Mouse (Mus musculus) myocyte (in vitro differentiated cells): Measurements from ENCODE around the gene Gnl1. TPM values are rescaled to one million over a fixed set of nuclear protein-coding genes. Genes with fewer than 3 reads are reported as not detected.

Experiments used
- H3K27me3 ChIP-seq: one replicate; pipeline ENCODE4 v1.6.1; 2011; ENCODE audit not compliant: control insufficient read depth, insufficient read depth, insufficient read length
- H3K36me3 ChIP-seq: one replicate; pipeline ENCODE4 v1.6.1; 2011; ENCODE audit not compliant: control insufficient read depth, insufficient read depth
- H3K4me2 ChIP-seq: one replicate; pipeline ENCODE4 v1.6.1; 2011; ENCODE audit warnings: low read depth, control low read depth
- H3K4me3 ChIP-seq: one replicate; pipeline ENCODE4 v1.5.1; 2011; ENCODE audit warnings: mild to moderate bottlenecking, control low read depth, moderate library complexity
- H3K79me2 ChIP-seq: one replicate; pipeline ENCODE4 v1.6.1; 2011; ENCODE audit not compliant: control insufficient read depth, insufficient read depth
- H3ac ChIP-seq: one replicate; pipeline ENCODE4 v1.6.1; 2011; ENCODE audit not compliant: control insufficient read depth, insufficient read length
- CEBPB ChIP-seq: IDR thresholded peaks from 2 replicates; pipeline ENCODE4 v1.6.1; 2011; ENCODE audit warnings: mild to moderate bottlenecking, moderate library complexity; ENCODE audit not compliant: poor library complexity, insufficient read depth, severe bottlenecking
- E2F4 ChIP-seq: IDR thresholded peaks from one replicate; pipeline ENCODE4 v1.6.1; 2011; ENCODE audit warnings: mild to moderate bottlenecking, control low read depth, moderate library complexity; ENCODE audit not compliant: insufficient read depth
- MAX ChIP-seq: IDR thresholded peaks from one replicate; pipeline ENCODE4 v1.6.1; 2011; ENCODE audit warnings: low read depth, mild to moderate bottlenecking, control low read depth
- MYOD1 ChIP-seq, 3 experiments: IDR thresholded peaks; one replicate each; pipeline ENCODE4 v1.6.1; 2011; ENCODE audit warnings: control low read depth in 2 of 3, low read depth in 2 of 3, mild to moderate bottlenecking in 2 of 3, moderate library complexity in 1 of 3; ENCODE audit not compliant: insufficient read length in 2 of 3, control insufficient read depth in 1 of 3
- MYOG ChIP-seq, 3 experiments: IDR thresholded peaks; one replicate each; pipeline ENCODE4 v1.6.1; 2011; ENCODE audit warnings: control low read depth in 2 of 3, low read depth in 2 of 3, mild to moderate bottlenecking in 2 of 3; ENCODE audit not compliant: insufficient read length in 2 of 3, control insufficient read depth in 1 of 3, insufficient read depth in 1 of 3
- POLR2A ChIP-seq: IDR thresholded peaks from one replicate; pipeline ENCODE4 v1.6.1; 2011; ENCODE audit warnings: low read depth, mild to moderate bottlenecking, control low read depth, moderate library complexity; ENCODE audit not compliant: insufficient read length
- POLR2AphosphoS2 ChIP-seq: IDR thresholded peaks from one replicate; pipeline ENCODE4 v1.6.1; 2011; ENCODE audit warnings: low read depth, control low read depth; ENCODE audit not compliant: insufficient read length
- REST ChIP-seq: IDR thresholded peaks from one replicate; pipeline ENCODE4 v1.6.1; 2011; ENCODE audit warnings: mild to moderate bottlenecking, control low read depth, moderate library complexity; ENCODE audit not compliant: insufficient read depth, insufficient read length
- SRF ChIP-seq: IDR thresholded peaks from one replicate; pipeline ENCODE4 v1.6.1; 2011; ENCODE audit warnings: low read depth; ENCODE audit not compliant: control insufficient read depth, insufficient read length
- TCF12 ChIP-seq: IDR thresholded peaks from one replicate; pipeline ENCODE4 v1.6.1; 2011; ENCODE audit warnings: mild to moderate bottlenecking, control low read depth; ENCODE audit not compliant: poor library complexity, insufficient read depth, severe bottlenecking
- TCF3 ChIP-seq: IDR thresholded peaks from one replicate; pipeline ENCODE4 v1.6.1; 2011; ENCODE audit warnings: low read depth, control low read depth; ENCODE audit not compliant: insufficient read length
- USF1 ChIP-seq: IDR thresholded peaks from one replicate; pipeline ENCODE4 v1.6.1; 2011; ENCODE audit warnings: low read depth, mild to moderate bottlenecking, control low read depth, moderate library complexity
- polyA plus RNA-seq: library from polyadenylated mRNA; unstranded; fragments of >200 nt; fragmentation: generic; extraction: Trizol; gene quantifications from one replicate; pipeline ENCODE4 v1.2.1, GENCODE M21; 2012; ENCODE audit warnings: missing spikeins

The Gnl1 gene
- polyA plus RNA-seq, 1 experiment, result 64.1 TPM

DNA sequence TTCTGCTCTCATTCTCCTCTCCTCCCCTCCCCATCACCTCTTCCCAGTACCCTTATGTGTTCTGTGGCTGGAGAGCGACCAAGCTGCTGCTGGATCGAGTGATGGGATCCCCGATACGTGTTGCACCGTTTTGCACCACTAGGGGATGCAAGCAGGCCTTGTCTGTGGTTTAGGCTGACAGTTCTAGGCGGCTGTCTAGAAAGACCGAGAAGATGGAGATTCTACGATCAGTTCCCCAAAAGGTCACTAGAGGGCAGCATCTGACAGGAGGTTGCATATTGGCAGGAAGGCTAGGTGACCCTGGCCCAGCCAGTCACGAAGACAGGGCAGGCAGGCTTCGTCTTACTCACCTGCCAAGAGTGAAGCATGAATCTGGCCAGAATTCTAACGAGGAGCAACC, 17.3 kb downstream of the Gnl1 start:
- Histone ChIP-seq H3K27me3 (no peaks in the 10 kb centered on the region), H3ac (no peak overlapping the region), H3K4me2 (peak overlapping the region; percentile 35), H3K79me2 (peaks cover 50% of the 10 kb centered on the region), H3K36me3 (no peaks in the 10 kb centered on the region), H3K4me3 (no peak overlapping the region)
- TF ChIP-seq MYOD1 (IDR thresholded peaks at IDR 0.05; ENCODE audit: control insufficient read depth in 1 of 3, insufficient read length in 2 of 3, low read depth in 2 of 3), result peak in 1 of 3 experiments; percentile 17
- TF ChIP-seq SRF, result peak; percentile 27
- no peak for TF ChIP-seq CEBPB

DNA sequence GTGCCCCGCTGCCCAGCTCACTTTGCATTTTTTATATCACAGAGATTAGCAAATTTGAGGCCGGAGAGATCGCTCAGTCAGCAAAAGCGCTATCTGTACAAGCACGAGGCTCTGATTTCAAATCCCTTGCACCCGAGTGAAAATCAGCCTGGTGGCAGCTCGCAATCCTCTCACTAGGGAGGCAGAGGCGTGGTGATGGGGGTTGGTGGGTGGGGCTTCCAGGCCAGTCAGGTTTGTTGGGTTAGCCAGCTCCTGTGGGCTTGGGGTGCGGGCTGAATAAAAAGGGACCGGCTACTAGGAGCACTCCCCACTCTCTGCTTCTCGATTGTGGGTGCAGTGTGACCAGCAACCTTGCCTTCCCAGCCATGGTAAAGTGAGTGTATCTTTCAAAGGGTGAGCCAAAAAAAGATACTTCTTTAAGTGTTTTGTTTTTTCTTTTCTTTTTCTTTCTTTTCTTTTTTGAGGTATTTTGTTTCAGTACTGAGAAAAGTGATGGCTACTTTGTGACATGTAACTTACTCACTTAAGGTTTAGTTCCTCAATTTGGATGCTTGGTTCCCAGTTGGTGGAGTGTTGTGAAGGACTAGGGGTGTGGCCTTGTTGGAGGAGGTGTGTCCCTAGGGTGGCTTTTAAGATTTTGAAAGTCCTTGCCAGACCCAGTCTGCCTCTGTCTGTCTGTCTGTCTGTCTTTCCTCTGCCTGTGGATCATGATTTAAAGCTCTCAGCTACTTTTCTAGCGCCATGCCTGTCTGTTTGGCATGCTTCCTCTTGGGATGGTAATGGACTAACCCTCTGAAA, 18.3 kb downstream of the Gnl1 start:
- TF ChIP-seq SRF, result no peak
- TF ChIP-seq TCF3, result no peak
- no peak for TF ChIP-seq MYOD1 (IDR thresholded peaks at IDR 0.05; ENCODE audit: control insufficient read depth in 1 of 3, insufficient read length in 2 of 3, low read depth in 2 of 3)
- TF ChIP-seq REST, result no peak
- TF ChIP-seq MAX, result no peak
- TF ChIP-seq CEBPB, result no peak
- TF ChIP-seq USF1, result no peak
- no peak for TF ChIP-seq MYOG (IDR thresholded peaks at IDR 0.05; ENCODE audit: control insufficient read depth in 1 of 3, insufficient read depth in 1 of 3, insufficient read length in 2 of 3, low read depth in 2 of 3)
- no peak for TF ChIP-seq POLR2A
- no peak for TF ChIP-seq POLR2AphosphoS2
- no peak for TF ChIP-seq TCF12
- no peak for TF ChIP-seq E2F4
- Histone ChIP-seq H3K36me3 (no peaks in the 10 kb centered on the region), H3ac (no peak overlapping the region), H3K4me2 (peak overlapping the region; percentile 35), H3K27me3 (no peaks in the 10 kb centered on the region), H3K79me2 (peaks cover 59% of the 10 kb centered on the region), H3K4me3 (no peak overlapping the region)

DNA sequence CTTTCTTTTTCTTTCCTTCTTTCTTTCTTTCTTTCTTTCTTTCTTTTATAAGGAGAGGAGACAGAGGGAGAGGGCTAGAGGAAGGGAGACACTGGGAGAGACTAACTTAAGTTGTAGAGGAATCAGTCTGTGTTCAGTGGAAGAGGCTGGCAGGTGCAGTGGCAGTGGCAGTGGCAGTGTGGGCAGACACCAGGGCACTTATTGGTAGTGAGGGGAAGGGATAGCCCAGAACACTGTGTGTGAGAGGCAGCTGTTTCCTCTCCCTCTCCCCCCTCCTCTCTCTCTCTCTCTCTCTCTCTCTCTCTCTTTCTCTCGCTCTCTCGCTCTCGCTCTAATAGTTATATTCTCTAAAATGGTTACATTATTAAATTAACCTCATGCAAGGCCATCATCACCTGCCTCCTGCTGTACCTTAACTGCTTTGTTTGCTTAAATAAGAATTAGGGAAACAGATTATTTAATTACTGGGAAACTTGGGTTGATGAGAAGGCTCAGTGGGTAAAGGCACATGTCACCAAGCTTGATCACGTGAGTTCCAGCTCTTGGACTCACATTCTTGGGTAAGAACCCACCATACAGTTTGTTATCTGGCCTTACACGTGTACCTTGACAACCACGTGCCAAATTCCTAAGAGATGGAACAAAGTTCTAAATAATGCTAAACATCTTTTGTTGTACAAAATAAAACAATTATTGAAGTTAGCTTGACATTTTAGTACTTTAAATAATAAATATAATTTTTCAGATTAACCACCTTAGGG, 19.1 kb downstream of the Gnl1 start:
- Histone ChIP-seq H3K36me3 (no peaks in the 10 kb centered on the region), H3K79me2 (peaks cover 67% of the 10 kb centered on the region), H3K27me3 (no peaks in the 10 kb centered on the region), H3ac (no peak overlapping the region), H3K4me3 (no peak overlapping the region), H3K4me2 (peak overlapping the region; percentile 35)
- no peak for TF ChIP-seq E2F4
- TF ChIP-seq MYOD1 (IDR thresholded peaks at IDR 0.05; ENCODE audit: control insufficient read depth in 1 of 3, insufficient read length in 2 of 3, low read depth in 2 of 3), result peak in 2 of 3 experiments; percentile 26 to 83
- TF ChIP-seq USF1, result peak; percentile 5
- TF ChIP-seq MYOG (IDR thresholded peaks at IDR 0.05; ENCODE audit: control insufficient read depth in 1 of 3, insufficient read depth in 1 of 3, insufficient read length in 2 of 3, low read depth in 2 of 3), result peak; percentile 2 to 65 (median 7)

DNA sequence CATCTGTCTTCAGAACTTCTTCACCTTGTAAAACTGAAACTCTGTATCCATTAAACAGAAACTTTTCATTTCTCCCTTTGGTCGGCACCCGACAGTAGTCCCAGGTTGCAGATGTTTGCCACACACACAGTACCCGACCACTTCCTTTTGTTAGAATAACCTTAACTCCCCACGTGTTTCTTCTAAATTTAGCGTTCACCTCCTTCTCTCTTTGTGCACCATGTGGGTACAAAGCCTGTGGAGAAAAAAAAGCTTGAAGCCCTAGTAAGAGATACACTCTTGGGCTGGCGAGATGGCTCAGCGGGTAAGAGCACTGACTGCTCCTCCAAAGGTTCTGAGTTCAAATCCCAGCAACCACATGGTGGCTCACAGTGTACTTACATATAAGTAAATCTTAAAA, 19.7 kb downstream of the Gnl1 start:
- Histone ChIP-seq H3K36me3 (no peaks in the 10 kb centered on the region), H3K4me2 (no peak overlapping the region), H3K79me2 (peaks cover 74% of the 10 kb centered on the region), H3K4me3 (no peak overlapping the region), H3ac (no peak overlapping the region), H3K27me3 (no peaks in the 10 kb centered on the region)
- TF ChIP-seq USF1 (no peak), POLR2AphosphoS2 (no peak), SRF (no peak), MAX (no peak), TCF12 (no peak), MYOD1 (IDR thresholded peaks at IDR 0.05; ENCODE audit: control insufficient read depth in 1 of 3, insufficient read length in 2 of 3, low read depth in 2 of 3) (no peak), E2F4 (no peak), REST (no peak), CEBPB (no peak), TCF3 (no peak), MYOG (IDR thresholded peaks at IDR 0.05; ENCODE audit: control insufficient read depth in 1 of 3, insufficient read depth in 1 of 3, insufficient read length in 2 of 3, low read depth in 2 of 3) (no peak), POLR2A (no peak)

DNA sequence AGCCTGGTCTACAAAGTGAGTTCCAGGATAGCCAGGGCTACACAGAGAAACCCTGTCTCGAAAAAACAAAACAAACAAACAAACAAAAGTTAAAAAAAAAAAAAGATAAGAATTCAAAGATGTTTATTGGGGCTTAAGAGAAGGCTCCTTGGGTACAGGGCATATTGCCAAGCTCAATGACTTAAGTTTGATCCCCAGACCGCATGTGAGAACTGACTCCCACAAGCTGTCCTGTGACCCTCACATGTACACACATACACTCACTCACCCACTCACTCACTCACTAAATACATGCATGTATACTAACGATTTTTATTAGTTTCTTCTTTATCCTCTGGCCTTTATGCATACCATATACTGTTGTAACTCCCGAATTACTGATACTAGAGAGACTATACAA, 20.7 kb downstream of the Gnl1 start:
- TF ChIP-seq TCF3, result no peak
- no peak for TF ChIP-seq TCF12
- no peak for TF ChIP-seq MYOD1 (IDR thresholded peaks at IDR 0.05; ENCODE audit: control insufficient read depth in 1 of 3, insufficient read length in 2 of 3, low read depth in 2 of 3)
- TF ChIP-seq E2F4, result no peak
- Histone ChIP-seq H3K27me3 (no peaks in the 10 kb centered on the region), H3K4me2 (peak overlapping the region; percentile 45), H3K36me3 (no peaks in the 10 kb centered on the region), H3ac (no peak overlapping the region), H3K79me2 (peaks cover 73% of the 10 kb centered on the region), H3K4me3 (no peak overlapping the region)
